23 mouse cellular contexts compared by ENCODE assay signal in the genomic region with DNA sequence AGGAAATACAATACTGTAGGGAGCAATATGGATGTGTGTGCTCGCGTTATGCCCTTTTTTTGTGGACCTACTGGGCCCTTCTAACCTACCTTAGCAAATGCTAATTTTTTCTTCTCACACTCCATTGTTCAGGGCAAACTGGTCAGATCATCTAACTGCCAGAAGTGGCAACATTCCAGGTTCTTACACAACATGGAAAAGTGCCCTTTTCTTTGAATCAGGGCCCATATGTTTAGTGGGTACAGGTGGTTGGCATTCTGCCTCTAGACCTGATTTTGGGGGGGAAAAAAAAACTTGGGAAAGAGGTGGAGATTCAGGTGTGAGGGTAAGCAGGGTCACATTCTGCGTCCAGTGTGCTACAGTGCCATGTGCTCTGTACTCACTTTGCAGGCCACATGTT. TPM values are rescaled to one million over a fixed set of nuclear protein-coding genes. Genes with fewer than 3 reads are reported as not detected.
DNase-seq lines count a peak whose midpoint lies in the region; ATAC-seq and TF ChIP-seq lines count a peak whose summit lies in the region.
"Had no signal": no experiment of that assay in that cellular context is flagged by ENCODE, and none has a peak within 500 bp of the region (broad histone marks: within the 10 kb centered on the region; RNA-seq: fewer than 3 reads in every experiment).

No protein-coding gene starts in this region.

- WGBS in lung, postnatal 0 days: 60% methylated on average over 3 of the region's 3 CpGs
- WGBS in lung, adult 2 months: 61% methylated on average over 3 of the region's 3 CpGs
- 90% methylated on average over 3 of the region's 3 CpGs for WGBS in midbrain, embryonic 15.5 days

- H3K4me1 ChIP-seq in lung, postnatal 0 days (ENCODE audit: insufficient read depth, low read depth, low read length): no peaks in the 10 kb centered on the region
- no peaks in the 10 kb centered on the region; the same call in 1 of the 2 replicates for H3K4me1 ChIP-seq in lung, adult 2 months (ENCODE audit: control insufficient read depth, insufficient read depth, low read length)
- no peaks in the 10 kb centered on the region for H3K4me1 ChIP-seq in midbrain, embryonic 15.5 days
- H3K4me1 ChIP-seq: embryonic facial prominence, embryonic 13.5 days; midbrain, embryonic 13.5 days; neural tube, embryonic 13.5 days had no signal

- peak; percentile 62 for ATAC-seq in lung, postnatal 0 days
- ATAC-seq in midbrain, embryonic 15.5 days (replicated peaks): no peak
- ATAC-seq: forebrain, embryonic 16.5 days; midbrain, embryonic 13.5 days had no signal

- peak; percentile 36 for DNase-seq in adrenal gland, postnatal 10 days
- DNase-seq in adrenal gland, postnatal 14 days: no peak
- DNase-seq in lung, postnatal 0 days (ENCODE audit: low spot score): peak; percentile 40
- DNase-seq in lung, adult 2 months: no peak
- peak; percentile 22 to 37 for DNase-seq in cerebellum, postnatal 14 days
- no peak for DNase-seq in layer of hippocampus, adult 9-10 months (ENCODE audit: low spot score)
- DNase-seq in embryo, embryonic 10 days (ENCODE audit: low spot score): no peak
- DNase-seq: kidney, adult 18-20 months; thymus, adult 18-20 months; thymus, postnatal 4 days had no signal

- peaks cover 23% of the 10 kb centered on the region for H3K36me3 ChIP-seq in lung, postnatal 0 days (ENCODE audit: insufficient read depth, low read length)
- peaks cover 36% of the 10 kb centered on the region for H3K36me3 ChIP-seq in midbrain, embryonic 15.5 days (replicated peaks)

- no peak overlapping the region for H3K9ac ChIP-seq in lung, postnatal 0 days (replicated peaks; ENCODE audit: low read depth)
- no peak overlapping the region for H3K9ac ChIP-seq in midbrain, embryonic 15.5 days
- H3K9ac ChIP-seq: midbrain, embryonic 13.5 days; neural tube, embryonic 13.5 days had no signal

- H3K27me3 ChIP-seq in lung, postnatal 0 days (replicated peaks; ENCODE audit: insufficient read depth, low read length): no peaks in the 10 kb centered on the region
- no peaks in the 10 kb centered on the region for H3K27me3 ChIP-seq in midbrain, embryonic 15.5 days (replicated peaks)
- H3K27me3 ChIP-seq: embryonic facial prominence, embryonic 13.5 days; midbrain, embryonic 13.5 days; neural tube, embryonic 13.5 days had no signal

- TF ChIP-seq EP300 in lung, postnatal 0 days (IDR thresholded peaks at IDR 0.05): no peak

- TF ChIP-seq CTCF in lung, postnatal 0 days (IDR thresholded peaks at IDR 0.05): no peak
- no peak for TF ChIP-seq CTCF in lung, adult 2 months (IDR thresholded peaks at IDR 0.05; ENCODE audit: insufficient read depth, low read length)

- no peak overlapping the region for H3K4me3 ChIP-seq in lung, postnatal 0 days (ENCODE audit: low read depth, low read length)
- no peak overlapping the region for H3K4me3 ChIP-seq in lung, adult 2 months (replicated peaks; ENCODE audit: extremely low read depth, low read depth, low read length)
- no peak overlapping the region for H3K4me3 ChIP-seq in midbrain, embryonic 15.5 days
- H3K4me3 ChIP-seq: embryonic facial prominence, embryonic 13.5 days; layer of hippocampus, adult 2 months; midbrain, embryonic 13.5 days; neural tube, embryonic 13.5 days had no signal

- no peak overlapping the region for H3K4me2 ChIP-seq in lung, postnatal 0 days (replicated peaks; ENCODE audit: low read depth, low read length)
- H3K4me2 ChIP-seq in midbrain, embryonic 15.5 days: no peak overlapping the region
- H3K4me2 ChIP-seq: embryonic facial prominence, embryonic 13.5 days; liver, embryonic 11.5 days; midbrain, embryonic 13.5 days; neural tube, embryonic 13.5 days had no signal

- TF ChIP-seq POLR2A in lung, adult 2 months (IDR thresholded peaks at IDR 0.05; ENCODE audit: borderline replicate concordance, extremely low read depth, low read depth, low read length): no peak

- no peak overlapping the region; the same call in 1 of the 2 replicates for H3K27ac ChIP-seq in lung, postnatal 0 days (ENCODE audit: low read length)
- H3K27ac ChIP-seq in midbrain, embryonic 15.5 days: no peak overlapping the region
- H3K27ac ChIP-seq: embryonic facial prominence, embryonic 13.5 days; kidney, postnatal 0 days; layer of hippocampus, adult 2 months; midbrain, embryonic 13.5 days; neural tube, embryonic 13.5 days had no signal

- no peaks in the 10 kb centered on the region for H3K9me3 ChIP-seq in lung, postnatal 0 days (ENCODE audit: low read length)
- H3K9me3 ChIP-seq in midbrain, embryonic 15.5 days: no peaks in the 10 kb centered on the region
- H3K9me3 ChIP-seq: embryonic facial prominence, embryonic 13.5 days; G1E; midbrain, embryonic 13.5 days; neural tube, embryonic 13.5 days had no signal

RNA-seq across cellular contexts. Expression of gene Ghrl, which starts 2.1 kb away (rescaled TPM):
- total RNA-seq in adrenal gland, postnatal 10 days (2021): not detected
- total RNA-seq in adrenal gland, postnatal 14 days (2021): not detected in 2 replicates
- 5.5 and 6.0 TPM in 2 replicates for polyA plus RNA-seq in lung, postnatal 0 days (2015; fragmentation: Nextera tagmentation; extraction: Ambion mirVana)
- 1.8 and 2.0 TPM in 2 replicates for polyA plus RNA-seq in lung, adult 2 months (2012; rRNA removed)
- polyA plus RNA-seq in midbrain, embryonic 15.5 days (2015; fragmentation: Nextera tagmentation; extraction: Ambion mirVana): 0.94 and 1.4 TPM in 2 replicates
- total RNA-seq: G1E; gastrocnemius, postnatal 4 days; layer of hippocampus, adult 2 months; left cerebral cortex, adult 18-20 months; left cerebral cortex, postnatal 36 days had no signal
- polyA plus RNA-seq: G1E; heart, postnatal 0 days; kidney, postnatal 0 days; liver, embryonic 11.5 days had no signal

RNA-seq across cellular contexts. Expression of gene Tatdn2, which starts 20.7 kb away (rescaled TPM):
- total RNA-seq in adrenal gland, postnatal 10 days (2021): 10 to 100 TPM; 53.5 to 58.7 TPM
- total RNA-seq in adrenal gland, postnatal 14 days (2021): 45.6 and 59.6 TPM in 2 replicates
- polyA plus RNA-seq in lung, postnatal 0 days (2015; fragmentation: Nextera tagmentation; extraction: Ambion mirVana): 1.1 and 1.3 TPM in 2 replicates
- 21.0 and 24.5 TPM in 2 replicates for polyA plus RNA-seq in lung, adult 2 months (2012; rRNA removed)
- polyA plus RNA-seq in midbrain, embryonic 15.5 days (2015; fragmentation: Nextera tagmentation; extraction: Ambion mirVana): 1.1 and 1.4 TPM in 2 replicates

RNA-seq across cellular contexts. Expression of gene Sec13, which starts 23.0 kb away (rescaled TPM):
- total RNA-seq in adrenal gland, postnatal 10 days (2021): 100 to 1,000 TPM; 103 to 113 TPM
- 101 and 106 TPM in 2 replicates for total RNA-seq in adrenal gland, postnatal 14 days (2021)
- polyA plus RNA-seq in lung, postnatal 0 days (2015; fragmentation: Nextera tagmentation; extraction: Ambion mirVana): 163 and 178 TPM in 2 replicates
- 98.2 and 115 TPM in 2 replicates for polyA plus RNA-seq in lung, adult 2 months (2012; rRNA removed)
- polyA plus RNA-seq in midbrain, embryonic 15.5 days (2015; fragmentation: Nextera tagmentation; extraction: Ambion mirVana): 192 and 206 TPM in 2 replicates

Comparison
In these comparisons a context has a peak if more than half of its experiments do, and no peak if none do; other contexts are left out.
1. DNase-seq: peak in adrenal gland, postnatal 10 days (single experiment), lung, postnatal 0 days (single experiment) and cerebellum, postnatal 14 days (2 of 2); none in adrenal gland, postnatal 14 days (single experiment), lung, adult 2 months (single experiment), layer of hippocampus, adult 9-10 months (single experiment) and embryo, embryonic 10 days (single experiment).